Mouse (Mus musculus): ENCODE data around the gene Esrrg.

The Esrrg gene

DNA sequence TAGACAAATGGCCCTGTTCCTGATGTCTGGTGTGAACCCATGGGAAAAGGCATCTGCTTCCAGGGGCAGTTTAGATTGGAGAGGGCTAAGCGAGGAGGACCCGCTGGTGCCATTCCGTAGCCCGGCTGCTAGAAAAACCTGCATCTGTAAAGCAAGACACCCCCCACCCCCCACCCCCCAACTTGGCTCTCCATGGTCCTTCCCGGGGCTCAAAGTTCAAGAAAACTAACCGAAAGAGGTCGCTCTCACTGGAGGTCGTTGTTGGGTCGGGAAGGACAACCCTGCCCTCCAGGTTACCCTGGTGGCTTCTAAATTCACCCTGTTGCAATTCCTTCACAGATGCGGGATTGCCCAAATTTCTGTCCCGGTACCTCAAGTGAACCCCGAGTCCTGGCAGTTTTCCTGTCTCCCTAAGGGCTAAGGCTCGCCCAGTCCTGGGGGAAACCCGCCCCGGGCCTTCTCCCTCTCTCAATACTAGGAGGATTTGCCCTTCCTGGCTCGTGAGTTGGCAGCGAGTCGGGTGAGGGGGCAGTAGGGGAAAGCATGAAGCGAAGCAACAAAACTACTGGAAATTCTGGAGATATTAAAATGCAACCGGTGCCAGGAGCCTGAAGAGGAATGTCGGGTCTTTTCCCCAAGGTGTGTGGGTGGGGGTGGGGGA lies at the start of gene Esrrg:
Esrrg (plus strand) TSS at position 531 of the 661 bp plus-strand sequence.
- no peak for DNase-seq

DNA sequence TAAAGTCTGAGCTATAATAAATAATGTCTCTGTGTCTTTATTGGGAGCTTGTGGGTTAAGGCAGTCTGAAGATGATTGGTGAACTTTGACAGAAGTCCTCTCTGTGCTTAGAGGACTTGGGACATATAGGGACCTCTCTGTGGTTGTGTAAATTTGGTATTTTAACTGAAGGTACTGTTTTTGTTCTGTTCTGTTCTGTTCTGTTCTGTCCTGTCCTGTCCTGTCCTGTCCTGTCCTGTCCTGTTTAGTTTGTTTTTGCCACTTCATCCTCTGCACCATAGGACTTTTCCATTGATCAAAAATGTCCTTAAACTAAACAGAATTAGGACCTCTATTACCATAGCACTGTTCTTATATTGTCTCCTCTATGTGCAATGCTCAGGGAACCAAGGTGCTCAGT lies 24.6 kb upstream of the Esrrg start:
- DNase-seq, result no peak

- no peak for DNase-seq
Observed at GRCm38 (mm10) chr1:187586541-187587075, 22.0 kb upstream of the Esrrg start.

- no peak for DNase-seq
Observed at GRCm38 (mm10) chr1:187602942-187603341, 5.6 kb upstream of the Esrrg start.

DNA sequence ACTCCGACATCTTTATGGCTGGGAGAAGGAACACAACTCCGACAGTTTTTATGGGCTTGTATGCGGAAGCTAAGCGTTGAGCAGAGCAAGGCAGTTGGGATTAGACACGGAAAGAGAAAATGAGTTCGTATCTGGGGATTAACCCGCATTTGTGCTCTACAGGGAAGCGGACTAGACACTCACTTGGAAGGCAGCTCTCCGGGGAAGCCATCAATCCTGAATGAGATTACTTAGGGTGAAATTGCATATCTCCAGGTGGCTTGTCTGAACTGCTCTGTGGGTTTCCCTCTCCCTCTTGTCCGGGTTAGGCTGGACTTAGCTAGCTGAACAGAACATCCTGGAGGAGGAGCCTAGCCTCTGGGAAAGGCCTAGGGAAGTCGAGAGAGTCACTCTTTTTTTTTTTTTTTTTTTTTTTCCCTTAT lies 4.5 kb upstream of the Esrrg start:
- no peak for DNase-seq

- no peak for DNase-seq
Observed at GRCm38 (mm10) chr1:187604691-187605310, 3.8 kb upstream of the Esrrg start.

DNA sequence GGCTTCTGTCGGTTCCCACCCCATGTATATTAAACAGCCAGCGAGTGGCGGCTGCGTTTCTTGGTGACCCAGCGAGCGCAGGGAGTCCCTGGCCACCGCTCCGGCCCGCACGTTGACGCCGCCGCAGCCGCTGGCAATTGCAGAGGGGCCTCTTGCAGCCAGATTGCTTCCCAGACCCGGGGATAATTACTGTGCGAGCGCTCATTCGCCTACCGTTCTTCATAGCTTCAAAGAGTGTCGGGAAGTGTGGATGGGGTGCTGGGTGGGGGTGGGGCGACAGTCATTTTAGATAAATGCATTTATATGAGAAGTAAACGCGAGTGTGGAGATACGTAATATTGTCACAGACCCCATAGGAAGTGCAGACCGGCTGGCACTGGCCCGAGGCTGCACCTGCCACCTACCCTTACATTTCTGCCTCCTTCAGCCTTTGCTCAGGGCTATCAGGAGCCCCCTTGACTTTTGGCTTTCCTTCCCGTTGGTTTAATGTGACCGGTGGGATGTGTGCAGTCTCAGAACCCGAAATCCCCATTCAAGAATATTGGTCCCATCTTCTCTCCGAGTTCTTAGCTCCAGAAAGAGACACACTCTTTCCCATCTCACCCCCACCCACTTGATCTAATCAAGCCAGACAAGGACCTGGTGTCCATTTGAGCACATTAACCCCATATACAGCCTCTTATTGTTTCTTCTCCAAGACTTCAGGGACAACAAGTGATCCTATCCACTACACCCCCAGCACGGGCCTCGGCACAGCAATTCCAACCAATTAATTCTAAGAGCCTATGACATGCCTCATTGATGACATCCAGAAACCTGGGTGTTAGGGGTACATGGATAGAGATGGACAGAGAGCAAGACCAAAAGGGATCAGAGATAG lies 3.0 kb upstream of the Esrrg start:
- DNase-seq, result no peak

- no peak for DNase-seq
Observed at GRCm38 (mm10) chr1:187606271-187607040, 2.1 kb upstream of the Esrrg start.

DNA sequence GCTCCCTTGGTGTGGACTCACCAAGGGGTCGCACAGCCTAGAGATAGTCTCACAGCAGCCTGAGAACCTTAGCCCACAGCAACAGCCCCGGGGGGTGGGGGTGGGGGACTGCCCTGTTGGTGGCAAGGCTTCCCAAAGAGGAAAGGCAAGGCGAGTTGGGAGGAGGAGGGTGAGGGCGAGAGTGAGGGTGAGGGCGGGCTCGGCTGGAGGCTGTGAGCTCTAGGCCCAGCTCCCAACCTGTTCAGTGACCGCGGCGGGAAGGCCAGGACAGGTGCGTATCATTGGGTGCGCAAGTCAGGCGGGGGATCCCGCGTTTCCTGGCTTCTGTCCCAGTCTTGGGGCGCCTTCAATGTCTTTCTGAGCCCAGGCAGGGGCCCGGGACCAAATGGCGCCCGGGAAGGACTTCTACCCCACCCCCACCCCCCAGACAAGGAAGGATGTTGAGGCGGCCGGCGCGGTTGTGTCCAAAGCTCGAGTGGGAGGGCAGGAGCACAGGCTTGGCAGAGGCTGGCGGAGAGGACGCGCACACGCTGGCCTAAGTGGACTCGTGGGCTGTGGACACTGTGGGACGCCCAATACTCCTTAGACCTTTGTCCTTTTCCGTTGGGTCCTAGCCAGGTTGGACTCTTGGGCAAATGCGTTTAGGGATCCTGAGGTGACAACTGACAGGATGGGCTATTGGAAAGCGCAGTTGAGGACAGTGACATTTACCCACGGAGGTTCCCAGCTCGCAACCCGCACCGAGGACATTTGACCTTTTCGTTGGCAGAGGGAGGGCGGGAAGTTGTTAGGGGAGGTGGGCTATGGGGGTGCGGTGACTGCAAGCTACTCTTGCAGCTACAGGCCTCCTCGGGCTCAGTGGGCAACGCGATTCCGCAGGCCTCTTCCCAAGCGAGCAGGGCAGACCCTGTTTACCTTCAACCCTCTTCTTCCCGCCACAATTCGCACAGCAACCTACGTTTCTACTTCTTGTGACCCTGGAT lies 1.2 kb upstream of the Esrrg start:
- DNase-seq, result no peak

DNA sequence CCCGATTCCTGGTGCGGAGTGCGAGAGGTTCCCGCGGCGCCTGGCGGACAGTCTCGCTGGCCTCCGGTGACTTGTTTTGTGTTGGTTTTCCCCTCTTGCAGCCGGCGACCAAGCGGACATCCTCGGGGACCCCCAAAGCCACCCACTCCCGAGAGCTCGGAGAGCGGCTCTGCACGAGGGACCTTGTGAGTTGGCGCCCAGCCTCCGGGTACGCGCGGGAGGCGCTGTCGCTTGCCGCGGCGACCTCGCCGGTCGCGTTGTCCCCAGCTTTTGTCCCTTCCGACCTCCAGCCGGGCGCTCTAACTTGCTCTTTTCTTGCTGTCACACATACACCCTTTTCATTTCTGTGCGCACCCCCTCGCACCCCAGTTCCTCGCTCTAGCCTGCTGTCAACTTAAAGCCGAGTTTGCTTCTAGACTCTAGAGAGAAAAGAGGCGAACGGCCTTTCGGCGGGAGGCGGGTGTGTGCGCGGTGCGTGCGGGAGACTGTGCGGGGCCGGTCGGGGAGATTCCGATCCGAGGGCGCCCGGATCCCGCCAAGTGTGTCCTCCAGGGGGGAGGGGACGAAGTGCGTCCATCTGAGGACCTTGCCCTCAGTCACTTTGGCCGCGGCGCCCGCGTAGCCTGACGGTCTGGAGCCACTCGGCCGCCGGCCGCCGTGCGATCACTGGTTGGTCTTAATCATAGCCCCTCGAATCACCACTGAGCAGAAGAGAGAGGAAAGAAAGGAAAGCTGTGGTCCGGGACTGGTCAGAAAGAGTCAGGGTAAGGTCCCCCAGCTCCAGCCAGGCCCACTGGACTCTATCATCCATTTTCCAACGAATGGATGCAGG lies 646 bp downstream of the Esrrg start:
- no peak for DNase-seq

DNA sequence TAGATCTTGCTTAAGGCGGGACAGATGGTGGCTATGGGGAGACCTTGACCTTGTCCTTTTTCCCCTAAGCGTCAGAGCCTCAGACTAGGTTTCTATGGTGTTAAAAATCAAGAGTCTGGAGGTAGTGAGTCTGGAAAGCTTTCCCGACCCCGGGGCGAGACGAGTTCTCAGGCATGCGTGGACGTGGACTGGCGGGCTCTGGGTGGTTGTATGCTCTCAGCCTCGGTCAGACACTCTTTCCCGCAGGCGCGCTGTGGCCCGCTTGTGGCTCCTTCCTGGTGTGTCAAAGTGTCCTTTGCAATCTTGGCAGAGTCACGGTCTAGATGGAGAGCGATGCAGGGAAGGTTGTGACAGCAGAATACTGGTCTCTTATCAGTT lies 1.3 kb downstream of the Esrrg start:
- DNase-seq, result no peak

DNA sequence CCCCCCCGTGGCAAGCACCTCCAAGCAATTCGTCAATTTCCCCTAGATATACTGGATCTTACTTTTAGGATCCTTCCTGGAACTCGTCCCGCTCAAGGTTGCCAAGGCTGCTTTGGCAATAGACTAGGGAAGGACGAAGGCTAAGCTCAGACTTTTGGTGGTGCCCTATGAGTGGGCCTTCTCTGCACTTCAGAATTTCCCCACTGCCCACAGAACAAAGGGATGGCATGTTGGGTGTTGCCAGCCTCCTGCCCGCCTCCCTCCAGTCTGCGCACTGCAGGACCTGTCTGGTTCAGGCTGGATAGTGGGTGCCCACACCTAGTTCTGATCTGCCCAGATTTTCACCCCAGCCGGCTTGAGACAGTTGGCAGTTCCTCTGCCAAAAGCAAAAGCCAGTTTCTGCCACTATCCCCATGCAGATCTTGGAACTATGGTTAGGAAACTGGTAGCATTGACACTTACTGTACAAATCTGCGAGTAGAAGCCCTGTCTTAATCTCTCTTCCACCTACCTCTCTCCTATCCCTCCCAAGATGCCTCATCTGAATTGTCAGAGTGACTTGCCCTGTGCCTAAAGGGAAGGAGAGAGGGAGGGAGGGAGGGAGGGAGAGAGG lies 1.9 kb downstream of the Esrrg start:
- no peak for DNase-seq

DNA sequence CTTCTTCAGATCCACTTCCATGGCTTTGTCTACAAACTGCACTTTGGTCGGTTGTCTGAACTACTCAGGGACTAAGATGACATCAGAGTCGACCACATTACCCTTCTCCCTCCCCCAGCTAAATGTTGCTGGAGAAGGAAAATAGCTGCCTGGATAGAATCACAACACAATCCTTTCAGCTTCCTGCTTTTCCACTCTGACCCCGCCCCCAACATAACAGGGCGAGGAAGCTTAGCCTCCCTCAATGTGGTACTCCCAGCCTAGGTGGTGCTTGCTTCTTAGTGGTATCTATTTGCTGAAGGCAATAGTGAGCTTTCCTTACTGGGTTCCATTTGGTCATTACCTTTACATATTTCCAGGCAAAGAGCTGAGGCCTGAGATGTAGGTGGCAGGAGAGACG lies 3.3 kb downstream of the Esrrg start:
- no peak for DNase-seq

- DNase-seq, result no peak
Observed at GRCm38 (mm10) chr1:187613277-187613676, 4.7 kb downstream of the Esrrg start.

DNA sequence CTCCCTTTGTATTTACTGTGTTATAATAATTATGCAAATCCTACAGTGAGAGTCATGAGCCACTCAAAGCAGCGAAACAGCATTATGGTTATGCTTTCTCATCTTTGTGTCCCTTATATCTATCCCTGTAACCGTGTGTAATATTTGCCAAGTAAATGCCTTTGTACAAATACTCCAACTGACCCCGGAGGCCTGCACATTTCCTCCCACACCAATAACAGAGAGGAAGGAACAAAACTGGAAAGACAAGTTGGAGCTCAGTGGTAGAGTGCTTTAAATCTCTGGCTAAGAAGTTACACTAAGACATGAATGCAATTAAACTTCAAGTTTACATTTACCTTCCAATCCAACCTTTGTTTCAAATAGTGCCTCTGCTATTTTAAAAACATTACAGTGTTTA lies 15.4 kb downstream of the Esrrg start:
- no peak for DNase-seq

DNA sequence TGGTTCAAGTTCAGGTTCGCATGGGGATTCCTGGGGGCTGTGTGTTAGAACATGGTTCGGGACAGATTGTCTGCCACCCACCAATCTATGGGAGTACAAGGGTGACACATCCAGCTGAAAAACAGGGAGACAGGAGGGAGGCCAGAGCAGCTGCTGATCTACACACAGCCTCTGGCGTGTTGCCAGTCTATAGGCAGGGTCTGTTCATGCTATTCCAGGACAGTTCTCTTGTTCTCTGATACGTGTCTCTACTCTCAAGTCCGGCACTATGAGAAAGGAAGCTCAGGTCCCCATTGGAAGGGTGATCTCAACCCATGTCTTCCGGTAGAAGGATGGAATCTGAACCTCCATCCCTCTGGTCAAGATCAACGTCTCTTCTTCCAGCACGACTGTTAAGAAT lies 21.8 kb downstream of the Esrrg start:
- no peak for DNase-seq

DNA sequence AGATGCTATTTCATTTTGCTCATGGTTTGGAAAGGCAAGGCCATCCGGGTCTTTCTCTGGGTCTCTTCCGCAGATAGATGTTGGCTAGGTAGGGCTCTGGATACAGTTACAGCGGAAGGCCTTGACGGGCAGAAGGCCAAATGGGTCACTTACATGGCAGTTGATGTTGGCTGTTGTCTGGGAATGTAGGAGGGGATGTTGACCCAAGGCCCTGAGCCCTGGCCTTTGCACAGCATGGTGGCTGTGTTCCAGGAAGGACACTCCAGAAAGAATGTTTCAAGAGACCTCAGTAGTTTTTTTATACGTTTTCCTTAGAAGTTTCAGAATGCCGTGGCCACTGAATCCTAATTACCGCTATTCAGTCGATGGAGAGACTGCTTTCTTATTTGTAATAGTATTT lies 22.9 kb downstream of the Esrrg start:
- no peak for DNase-seq

- no peak for DNase-seq
Observed at GRCm38 (mm10) chr1:187645258-187645657, 36.7 kb downstream of the Esrrg start.

- DNase-seq, result no peak
Observed at GRCm38 (mm10) chr1:187648551-187648950, 40.0 kb downstream of the Esrrg start.

- no peak for DNase-seq
Observed at GRCm38 (mm10) chr1:187649871-187650270, 41.3 kb downstream of the Esrrg start.

All from thymus, postnatal 36 days (tissue).